Mouse (Mus musculus): ENCODE results near the gene Nfkbil1. TPM values are rescaled to one million over a fixed set of nuclear protein-coding genes. Genes with fewer than 3 reads are reported as not detected.

The Nfkbil1 gene
- polyA plus RNA-seq, 1 experiment = not detected

DNA sequence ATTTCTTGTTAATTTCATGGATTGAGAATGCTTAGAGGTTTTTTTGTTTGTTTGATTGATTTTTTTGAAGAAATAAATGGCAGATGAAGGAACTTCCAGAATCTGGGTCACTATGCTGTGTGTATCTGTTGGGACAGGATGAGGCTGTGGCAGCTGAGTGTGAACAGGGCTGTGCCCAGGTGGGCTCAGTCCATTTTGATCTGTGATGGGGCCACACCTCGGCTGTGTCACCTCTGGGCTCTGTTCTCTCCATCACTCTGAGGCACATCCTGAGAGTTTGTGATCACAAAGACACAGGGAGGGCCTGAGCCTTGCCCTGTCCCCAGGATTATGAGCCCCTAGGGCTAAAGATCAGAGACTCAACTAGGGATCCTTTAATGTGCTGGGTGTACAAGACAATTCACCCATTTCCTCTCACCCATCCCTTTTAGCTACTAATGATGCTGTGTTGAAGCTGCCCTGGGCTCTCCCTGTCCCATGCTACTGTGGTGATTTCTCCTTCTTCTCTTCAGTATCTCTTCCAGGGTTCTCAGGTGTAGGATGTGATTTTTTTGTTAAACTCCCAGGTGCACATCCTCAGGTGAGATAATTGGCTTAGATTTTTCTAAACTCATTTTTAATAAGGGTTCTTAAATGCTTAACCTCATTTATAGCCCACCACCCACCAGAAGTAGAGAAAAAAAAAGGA is 32.0 kb upstream of the Nfkbil1 start:
- TF ChIP-seq CTCF (IDR thresholded peaks at IDR 0.05; ENCODE audit: insufficient read depth, low read depth, low read length) (no peak), POLR2A (IDR thresholded peaks at IDR 0.05; ENCODE audit: insufficient read depth, low read depth, low read length) (no peak)

DNA sequence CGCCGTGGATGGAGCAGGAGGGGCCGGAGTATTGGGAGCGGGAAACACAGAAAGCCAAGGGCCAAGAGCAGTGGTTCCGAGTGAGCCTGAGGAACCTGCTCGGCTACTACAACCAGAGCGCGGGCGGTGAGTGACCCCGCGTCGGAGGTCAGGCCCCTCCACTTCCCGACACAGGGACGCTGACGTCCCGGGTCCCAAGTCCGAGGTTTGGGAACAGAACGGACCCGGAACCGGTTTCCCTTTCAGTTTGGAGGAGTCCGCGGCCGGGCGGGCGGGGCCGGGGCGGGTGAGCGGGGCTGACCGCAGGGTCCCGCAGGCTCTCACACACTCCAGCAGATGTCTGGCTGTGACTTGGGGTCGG is 27.9 kb upstream of the Nfkbil1 start:
- under 1% methylated on average over 31 of the region's 31 CpGs for WGBS
- Histone ChIP-seq H3K4me1 (ENCODE audit: control insufficient read depth, insufficient read depth, low read length) (peaks cover 6% of the 10 kb centered on the region; the same call in 1 of the 2 replicates), H3K27ac (ENCODE audit: insufficient read depth, low read depth, low read length) (no peak overlapping the region), H3K4me3 (ENCODE audit: insufficient read depth, low read depth, low read length) (peak overlapping the region; percentile 72)
- TF ChIP-seq CTCF (IDR thresholded peaks at IDR 0.05; ENCODE audit: insufficient read depth, low read depth, low read length) = no peak
- TF ChIP-seq POLR2A (IDR thresholded peaks at IDR 0.05; ENCODE audit: insufficient read depth, low read depth, low read length) = no peak

More for the DNA sequence above, 32.0 kb upstream of the Nfkbil1 start:
- Histone ChIP-seq H3K4me1 (ENCODE audit: control insufficient read depth, insufficient read depth, low read length) (peaks cover 6% of the 10 kb centered on the region; the same call in 1 of the 2 replicates), H3K27ac (ENCODE audit: insufficient read depth, low read depth, low read length) (no peak overlapping the region), H3K4me3 (ENCODE audit: insufficient read depth, low read depth, low read length) (no peak overlapping the region)
- 90% methylated on average over 1 of the region's 1 CpGs for WGBS

DNA sequence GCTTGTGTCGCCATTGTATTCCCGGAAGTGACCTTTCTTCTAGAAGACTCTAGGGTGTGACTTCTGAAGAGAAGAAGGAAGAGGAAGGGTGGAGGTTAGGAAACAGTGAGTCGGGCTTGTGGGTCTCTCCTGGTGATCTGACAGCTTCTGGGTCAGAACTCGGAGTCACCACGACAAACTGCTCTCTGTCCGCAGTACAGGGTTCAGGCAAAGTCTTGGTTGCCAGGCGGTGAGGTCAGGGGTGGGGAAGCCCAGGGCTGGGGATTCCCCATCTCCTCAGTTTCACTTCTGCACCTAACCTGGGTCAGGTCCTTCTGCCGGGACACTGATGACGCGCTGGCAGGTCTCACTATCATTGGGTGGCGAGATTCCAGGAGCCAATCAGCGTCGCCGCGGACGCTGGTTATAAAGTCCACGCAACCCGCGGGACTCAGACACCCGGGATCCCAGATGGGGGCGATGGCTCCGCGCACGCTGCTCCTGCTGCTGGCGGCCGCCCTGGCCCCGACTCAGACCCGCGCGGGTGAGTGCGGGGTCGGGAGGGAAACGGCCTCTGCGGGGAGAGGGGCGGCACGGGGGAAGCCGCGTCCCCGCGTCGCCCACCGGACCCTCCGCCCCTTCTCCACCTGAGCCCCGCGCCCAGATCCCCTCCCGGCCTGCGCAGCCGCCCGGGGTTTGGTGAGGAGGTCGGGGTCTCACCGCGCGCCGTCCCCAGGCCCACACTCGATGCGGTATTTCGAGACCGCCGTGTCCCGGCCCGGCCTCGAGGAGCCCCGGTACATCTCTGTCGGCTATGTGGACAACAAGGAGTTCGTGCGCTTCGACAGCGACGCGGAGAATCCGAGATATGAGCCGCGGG is 27.3 kb upstream of the Nfkbil1 start, which contains the start of gene H2-D1:
H2-D1 (plus strand) TSS at position 67 of the 859 bp plus-strand sequence.
- peak within 1 kb of the TSS; percentile 72 for H3K4me3 ChIP-seq (ENCODE audit: insufficient read depth, low read depth, low read length)
- 2% methylated on average over 73 of the region's 73 CpGs for WGBS
- no peak within 1 kb of the TSS for H3K27ac ChIP-seq (ENCODE audit: insufficient read depth, low read depth, low read length)
- TF ChIP-seq CTCF (IDR thresholded peaks at IDR 0.05; ENCODE audit: insufficient read depth, low read depth, low read length) (no peak), POLR2A (IDR thresholded peaks at IDR 0.05; ENCODE audit: insufficient read depth, low read depth, low read length) (peak; percentile 82)
- peaks cover 6% of the 10 kb centered on the region; the same call in 1 of the 2 replicates for H3K4me1 ChIP-seq (ENCODE audit: control insufficient read depth, insufficient read depth, low read length)

DNA sequence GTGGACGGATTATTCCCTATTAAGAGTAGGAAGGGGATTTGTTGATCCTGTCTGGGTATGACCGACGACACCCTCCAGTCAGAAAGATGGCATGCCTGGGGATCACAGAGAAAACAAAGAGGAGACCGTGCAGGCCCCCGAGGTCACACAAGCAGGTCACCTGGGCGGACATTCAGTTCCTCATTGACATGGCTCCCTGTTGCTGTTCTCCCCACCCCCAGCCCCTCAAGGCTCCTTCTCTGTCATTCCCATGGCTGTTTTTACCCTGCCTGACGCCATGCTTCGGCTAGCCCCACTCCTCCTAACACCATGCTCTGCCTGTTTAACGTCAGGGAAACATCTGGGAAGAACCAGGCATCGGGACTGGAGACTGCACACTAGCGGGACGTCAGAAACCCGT is 26.1 kb upstream of the Nfkbil1 start:
- WGBS = 79% methylated on average over 13 of the region's 13 CpGs
- H3K27ac ChIP-seq (ENCODE audit: insufficient read depth, low read depth, low read length) = no peak overlapping the region
- TF ChIP-seq CTCF (IDR thresholded peaks at IDR 0.05; ENCODE audit: insufficient read depth, low read depth, low read length) (no peak), POLR2A (IDR thresholded peaks at IDR 0.05; ENCODE audit: insufficient read depth, low read depth, low read length) (no peak)
- H3K4me1 ChIP-seq (ENCODE audit: control insufficient read depth, insufficient read depth, low read length) = peaks cover 6% of the 10 kb centered on the region; the same call in 1 of the 2 replicates
- no peak overlapping the region for H3K4me3 ChIP-seq (ENCODE audit: insufficient read depth, low read depth, low read length)

DNA sequence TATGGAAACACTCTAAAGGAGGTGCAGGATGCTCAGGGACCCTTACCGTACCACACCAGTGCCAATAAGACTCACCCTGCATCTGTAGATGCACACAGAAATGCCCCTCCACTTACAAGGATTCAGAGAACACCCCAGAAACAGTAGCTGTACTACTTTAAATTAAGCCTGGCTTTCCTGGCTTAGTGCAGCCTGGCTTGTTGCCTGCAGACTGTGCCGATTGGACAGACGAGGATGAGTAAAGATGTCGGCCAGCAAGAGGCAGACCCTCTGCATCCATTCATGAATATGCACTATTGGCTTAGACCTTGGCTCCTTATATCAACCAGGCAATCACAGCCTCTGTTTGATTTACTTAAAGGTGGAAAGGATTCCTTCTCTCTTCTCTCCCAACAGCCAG is 24.0 kb upstream of the Nfkbil1 start:
- H3K27ac ChIP-seq (ENCODE audit: insufficient read depth, low read depth, low read length) = no peak overlapping the region
- H3K4me1 ChIP-seq (ENCODE audit: control insufficient read depth, insufficient read depth, low read length) = peaks cover 6% of the 10 kb centered on the region; the same call in 1 of the 2 replicates
- no peak overlapping the region for H3K4me3 ChIP-seq (ENCODE audit: insufficient read depth, low read depth, low read length)
- TF ChIP-seq CTCF (IDR thresholded peaks at IDR 0.05; ENCODE audit: insufficient read depth, low read depth, low read length) (no peak), POLR2A (IDR thresholded peaks at IDR 0.05; ENCODE audit: insufficient read depth, low read depth, low read length) (no peak)
- 57% methylated on average over 4 of the region's 4 CpGs for WGBS

DNA sequence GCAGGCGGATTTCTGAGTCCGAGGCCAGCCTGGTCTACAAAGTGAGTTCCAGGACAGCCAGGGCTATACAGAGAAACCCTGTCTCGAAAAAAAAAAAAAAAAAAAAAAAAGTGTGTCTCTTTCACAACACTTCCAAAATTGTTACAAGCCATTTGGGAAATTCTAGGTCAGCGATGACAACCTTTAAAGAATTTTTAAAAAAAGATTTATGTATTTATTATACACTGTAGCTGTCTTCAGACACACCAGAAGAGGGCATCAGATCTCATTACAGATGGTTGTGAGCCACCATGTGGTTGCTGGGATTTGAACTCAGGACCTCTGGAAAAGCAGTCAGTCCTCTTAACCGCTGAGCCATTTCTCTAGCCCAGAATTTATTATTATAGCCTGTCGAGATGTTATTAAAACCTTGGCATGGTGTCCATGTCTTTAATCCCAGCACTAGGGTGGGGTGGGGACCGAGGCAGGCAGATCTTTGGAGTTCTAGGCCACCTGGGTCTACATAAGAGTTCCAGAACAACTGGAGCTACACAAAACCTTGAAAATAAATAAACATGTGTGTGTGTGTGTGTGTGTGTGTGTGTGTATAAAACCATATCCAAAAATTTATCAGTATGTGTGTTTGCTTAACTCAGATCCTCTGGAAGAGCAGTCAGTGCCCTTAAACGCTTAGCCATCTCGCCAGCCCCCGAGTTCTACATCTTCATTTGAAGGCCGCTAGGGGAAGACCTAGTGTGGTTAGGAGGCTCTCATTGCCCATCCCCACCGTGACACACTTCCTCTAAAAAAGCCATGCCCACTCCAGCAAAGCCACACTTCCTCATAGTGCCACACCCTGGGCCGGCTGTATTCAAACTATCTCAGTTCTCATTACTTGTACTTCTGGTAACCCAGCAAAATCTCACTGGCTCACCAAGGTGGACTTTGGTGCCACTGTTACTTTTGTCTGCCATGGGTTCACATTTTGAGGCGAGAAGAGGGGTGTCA is 23.2 kb upstream of the Nfkbil1 start:
- H3K27ac ChIP-seq (ENCODE audit: insufficient read depth, low read depth, low read length) = no peak overlapping the region
- no peak for TF ChIP-seq CTCF (IDR thresholded peaks at IDR 0.05; ENCODE audit: insufficient read depth, low read depth, low read length)
- no peak for TF ChIP-seq POLR2A (IDR thresholded peaks at IDR 0.05; ENCODE audit: insufficient read depth, low read depth, low read length)
- H3K4me3 ChIP-seq (ENCODE audit: insufficient read depth, low read depth, low read length) = no peak overlapping the region
- peaks cover 3% of the 10 kb centered on the region; the same call in 1 of the 2 replicates for H3K4me1 ChIP-seq (ENCODE audit: control insufficient read depth, insufficient read depth, low read length)
- WGBS = 67% methylated on average over 14 of the region's 14 CpGs

DNA sequence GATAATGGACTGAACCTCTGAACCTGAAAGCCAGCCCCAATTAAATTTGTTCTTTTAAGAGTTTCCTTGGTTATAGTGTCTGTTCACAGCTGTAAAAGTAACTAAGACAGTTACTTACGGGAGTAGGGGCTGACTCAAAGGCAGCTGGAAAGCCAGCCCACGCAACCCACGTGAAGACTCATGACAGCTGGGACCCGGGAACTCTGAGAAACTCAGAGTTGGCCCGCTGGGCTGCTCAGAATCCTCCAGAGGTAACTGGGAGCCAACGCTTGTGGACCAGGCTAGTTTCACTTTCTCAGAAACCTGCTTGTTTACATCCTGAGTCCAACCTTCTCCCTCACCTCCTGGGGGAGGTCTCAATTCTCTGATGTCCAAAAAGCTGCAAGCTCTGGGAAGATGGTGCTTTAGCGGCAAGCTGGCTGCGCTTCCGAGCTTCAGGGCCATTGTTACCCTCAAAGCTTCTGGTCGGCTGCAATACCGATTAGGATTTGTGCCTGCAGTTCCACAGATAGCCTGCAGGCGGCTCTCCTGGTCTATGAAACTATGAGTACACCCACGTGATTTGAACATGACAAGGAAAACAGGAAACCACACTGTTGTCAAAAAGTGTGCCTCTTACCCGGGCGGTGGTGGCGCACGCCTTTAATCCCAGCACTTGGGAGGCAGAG is 22.4 kb upstream of the Nfkbil1 start:
- TF ChIP-seq POLR2A (IDR thresholded peaks at IDR 0.05; ENCODE audit: insufficient read depth, low read depth, low read length) (no peak), CTCF (IDR thresholded peaks at IDR 0.05; ENCODE audit: insufficient read depth, low read depth, low read length) (peak; percentile 48; the same call in 1 of the 2 replicates)
- no peak overlapping the region for H3K27ac ChIP-seq (ENCODE audit: insufficient read depth, low read depth, low read length)
- WGBS = 4% methylated on average over 17 of the region's 17 CpGs

DNA sequence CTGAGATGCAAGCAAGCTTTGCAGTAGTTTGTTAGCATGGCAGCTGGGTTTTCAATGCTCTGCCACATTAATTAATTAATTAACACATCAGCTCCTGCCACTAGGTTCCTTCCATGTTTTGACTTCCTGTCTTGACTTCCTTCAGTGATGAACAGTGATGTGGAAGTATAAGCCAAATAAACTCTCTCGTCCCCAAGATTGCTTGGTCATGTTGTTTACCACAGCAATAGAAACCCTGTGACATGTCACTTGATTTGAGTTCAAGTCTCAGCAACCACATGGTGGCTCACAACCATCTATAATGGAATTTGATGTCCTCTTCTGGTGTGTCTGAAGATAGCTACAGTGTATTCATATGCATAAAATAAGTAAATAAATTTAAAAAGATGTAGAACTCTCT is 21.8 kb upstream of the Nfkbil1 start:
- 40% methylated on average over 1 of the region's 1 CpGs for WGBS
- TF ChIP-seq POLR2A (IDR thresholded peaks at IDR 0.05; ENCODE audit: insufficient read depth, low read depth, low read length) (no peak), CTCF (IDR thresholded peaks at IDR 0.05; ENCODE audit: insufficient read depth, low read depth, low read length) (no peak)

More for the DNA sequence above, 22.4 kb upstream of the Nfkbil1 start:
- Histone ChIP-seq H3K4me1 (ENCODE audit: control insufficient read depth, insufficient read depth, low read length) (no peaks in the 10 kb centered on the region), H3K4me3 (ENCODE audit: insufficient read depth, low read depth, low read length) (peak overlapping the region; percentile 26)

More for the DNA sequence above, 21.8 kb upstream of the Nfkbil1 start:
- no peaks in the 10 kb centered on the region for H3K4me1 ChIP-seq (ENCODE audit: control insufficient read depth, insufficient read depth, low read length)
- H3K4me3 ChIP-seq (ENCODE audit: insufficient read depth, low read depth, low read length) = no peak overlapping the region
- H3K27ac ChIP-seq (ENCODE audit: insufficient read depth, low read depth, low read length) = no peak overlapping the region
